Mouse (Mus musculus) spleen, adult 12 weeks (tissue): ENCODE data around the gene Dnmt1.

Experiments used
- DNase-seq: peaks from one replicate; pipeline ENCODE4 v3.0.0; 2022; ENCODE audit warnings: low spot score

Gene Dnmt1

GRCm38 (mm10) chr9:20943396-20943795 lies 16.3 kb downstream of the Dnmt1 start:
- no peak for DNase-seq

GRCm38 (mm10) chr9:20923258-20923657 lies 36.4 kb downstream of the Dnmt1 start:
- DNase-seq: no peak

- DNase-seq: peak; percentile 12
These were observed 43.5 kb downstream of the Dnmt1 start for GRCm38 (mm10) chr9:20916160-20916559.

- no peak for DNase-seq
These were observed 49.7 kb downstream of the Dnmt1 start for GRCm38 (mm10) chr9:20909948-20910347.

GRCm38 (mm10) chr9:20902174-20902491 lies 57.6 kb downstream of the Dnmt1 start:
- DNase-seq: no peak

- no peak for DNase-seq
These were observed 58.1 kb downstream of the Dnmt1 start for GRCm38 (mm10) chr9:20901466-20902173.

- DNase-seq: peak; percentile 76
These were observed 61.1 kb downstream of the Dnmt1 start, which contains the start of gene Eif3g for GRCm38 (mm10) chr9:20898511-20899073. Gene Eif3g, minus strand, starts transcription at chr9:20898623.

GRCm38 (mm10) chr9:20897736-20898510 lies 61.8 kb downstream of the Dnmt1 start:
- DNase-seq: no peak

- DNase-seq: no peak
These were observed 64.3 kb downstream of the Dnmt1 start for GRCm38 (mm10) chr9:20895382-20895781.

- no peak for DNase-seq
These were observed 65.1 kb downstream of the Dnmt1 start for GRCm38 (mm10) chr9:20894629-20895028.

GRCm38 (mm10) chr9:20893590-20894343 lies 65.9 kb downstream of the Dnmt1 start:
- no peak for DNase-seq

GRCm38 (mm10) chr9:20893069-20893468 lies 66.6 kb downstream of the Dnmt1 start:
- no peak for DNase-seq

- no peak for DNase-seq
These were observed 67.5 kb downstream of the Dnmt1 start for GRCm38 (mm10) chr9:20892104-20892653.

- DNase-seq: no peak
These were observed 68.2 kb downstream of the Dnmt1 start for GRCm38 (mm10) chr9:20891339-20892103.

GRCm38 (mm10) chr9:20890411-20890810 lies 69.3 kb downstream of the Dnmt1 start:
- DNase-seq: no peak

GRCm38 (mm10) chr9:20889185-20890141 lies 70.2 kb downstream of the Dnmt1 start:
- no peak for DNase-seq

GRCm38 (mm10) chr9:20888386-20888765 lies 71.3 kb downstream of the Dnmt1 start:
- DNase-seq: no peak

- DNase-seq: peak; percentile 85
These were observed 71.8 kb downstream of the Dnmt1 start, which contains the start of gene Ppan for GRCm38 (mm10) chr9:20887704-20888385. Gene Ppan, plus strand, starts transcription at chr9:20888175.

GRCm38 (mm10) chr9:20887191-20887590 lies 72.5 kb downstream of the Dnmt1 start:
- DNase-seq: no peak

- DNase-seq: no peak
These were observed 73.1 kb downstream of the Dnmt1 start for GRCm38 (mm10) chr9:20886563-20886962.
